Mouse (Mus musculus) CH12.LX (cell line): ENCODE results near the gene Rhobtb1. TPM values are rescaled to one million over a fixed set of nuclear protein-coding genes. Genes with fewer than 3 reads are reported as not detected.

Experiments
- DNase-seq: peaks from one replicate; pipeline ENCODE4 v3.0.0-alpha.2; 2013; ENCODE audit errors: extremely low read depth
- H3K27ac ChIP-seq: 2 replicates; pipeline ENCODE4 v1.5.1; 2012; ENCODE audit warnings: low read depth, mild to moderate bottlenecking, control low read depth, moderate library complexity; ENCODE audit not compliant: insufficient read depth
- H3K27me3 ChIP-seq: replicated peaks from 2 replicates; pipeline ENCODE3; 2012; ENCODE audit warnings: inconsistent platforms
- H3K36me3 ChIP-seq, 2 experiments: replicated peaks in 1 of 2; 2 replicates each; pipeline versions ENCODE3 to v1.6.1; 2012; ENCODE audit warnings: inconsistent platforms in 1 of 2, low read length in 1 of 2, mild to moderate bottlenecking in 1 of 2, mixed read lengths in 1 of 2, moderate library complexity in 1 of 2; ENCODE audit not compliant: control insufficient read depth in 1 of 2, insufficient read depth in 1 of 2
- H3K4me1 ChIP-seq, 2 experiments: 2 replicates each; pipeline ENCODE4 v1.6.1; 2012; ENCODE audit warnings: inconsistent platforms in 1 of 2, moderate library complexity in 1 of 2; ENCODE audit not compliant: insufficient read depth in 2 of 2, control insufficient read depth in 1 of 2
- H3K4me2 ChIP-seq: 2 replicates; pipeline ENCODE4 v1.6.1; 2012; ENCODE audit warnings: low read depth, mild to moderate bottlenecking, control low read depth; ENCODE audit not compliant: poor library complexity, insufficient read depth, severe bottlenecking
- H3K4me3 ChIP-seq, 3 experiments: fragments of 150-350 bp in 1 of 3; sonication (generic) in 1 of 3; replicated peaks in 1 of 3; 2 replicates each; pipeline versions ENCODE3 to v1.5.1; 2011 to 2012; ENCODE audit warnings: low read depth in 2 of 3, low read length in 2 of 3, mild to moderate bottlenecking in 2 of 3, moderate library complexity in 2 of 3, control low read depth in 1 of 3, improper control_type of control experiment in 1 of 3, inconsistent platforms in 1 of 3, mixed read lengths in 1 of 3; ENCODE audit not compliant: poor library complexity in 1 of 3
- H3K79me2 ChIP-seq: replicated peaks from 2 replicates; pipeline ENCODE4 v1.6.1; 2012; ENCODE audit warnings: mild to moderate bottlenecking, moderate library complexity; ENCODE audit not compliant: control insufficient read depth, poor library complexity, insufficient read depth, severe bottlenecking; ENCODE audit errors: extremely low read depth
- H3K9ac ChIP-seq: 2 replicates; pipeline ENCODE4 v1.6.1; 2012; ENCODE audit warnings: low read depth, mild to moderate bottlenecking, control low read depth, moderate library complexity; ENCODE audit not compliant: insufficient read depth
- H3K9me3 ChIP-seq: replicated peaks from 2 replicates; pipeline ENCODE3; 2012; ENCODE audit warnings: low read length, inconsistent platforms, mixed read lengths
- CHD2 ChIP-seq: IDR thresholded peaks from 2 replicates; pipeline ENCODE4 v1.6.1; 2011; ENCODE audit warnings: low read length, improper control_type of control experiment
- E2F4 ChIP-seq: IDR thresholded peaks from 2 replicates; pipeline ENCODE4 v1.6.1; 2011; ENCODE audit warnings: low read depth, low read length, improper control_type of control experiment; ENCODE audit not compliant: insufficient replicate concordance
- EP300 ChIP-seq: IDR thresholded peaks from 2 replicates; pipeline ENCODE4 v1.6.1; 2011; ENCODE audit warnings: low read length, improper control_type of control experiment
- ETS1 ChIP-seq: conservative IDR thresholded peaks from 2 replicates; pipeline ENCODE4 v1.6.1; 2012; ENCODE audit warnings: low read depth, mild to moderate bottlenecking, inconsistent platforms, low read length, improper control_type of control experiment, moderate library complexity
- GABPA ChIP-seq: IDR thresholded peaks from 2 replicates; pipeline ENCODE4 v1.6.1; 2012; ENCODE audit warnings: low read depth, low read length, improper control_type of control experiment, inconsistent platforms; ENCODE audit not compliant: insufficient replicate concordance
- HCFC1 ChIP-seq: IDR thresholded peaks from 2 replicates; pipeline ENCODE4 v1.6.1; 2012; ENCODE audit warnings: low read depth, mild to moderate bottlenecking, inconsistent platforms, low read length, improper control_type of control experiment
- IRF4 ChIP-seq: IDR thresholded peaks from 2 replicates; pipeline ENCODE4 v1.6.1; 2014; ENCODE audit warnings: low read depth, mild to moderate bottlenecking, inconsistent platforms, low read length, improper control_type of control experiment
- JUND ChIP-seq: conservative IDR thresholded peaks from 2 replicates; pipeline ENCODE4 v1.6.1; 2011; ENCODE audit warnings: low read depth, low read length, improper control_type of control experiment
- KAT2A ChIP-seq: IDR thresholded peaks from 2 replicates; pipeline ENCODE4 v1.6.1; 2012; ENCODE audit warnings: low read length, improper control_type of control experiment, inconsistent platforms; ENCODE audit not compliant: insufficient replicate concordance
- MAFK ChIP-seq: IDR thresholded peaks from 2 replicates; pipeline ENCODE4 v1.6.1; 2011; ENCODE audit warnings: low read length, improper control_type of control experiment; ENCODE audit not compliant: insufficient replicate concordance
- MEF2A ChIP-seq: IDR thresholded peaks from 2 replicates; pipeline ENCODE4 v1.6.1; 2014; ENCODE audit warnings: low read depth, mild to moderate bottlenecking, inconsistent platforms, low read length, improper control_type of control experiment, borderline replicate concordance
- MXI1 ChIP-seq: IDR thresholded peaks from 2 replicates; pipeline ENCODE4 v1.6.1; 2011; ENCODE audit warnings: mild to moderate bottlenecking, low read depth, low read length, improper control_type of control experiment
- NELFE ChIP-seq: IDR thresholded peaks from 2 replicates; pipeline ENCODE4 v1.6.1; 2011; ENCODE audit warnings: low read depth, low read length, improper control_type of control experiment
- POLR2AphosphoS2 ChIP-seq: IDR thresholded peaks from 2 replicates; pipeline ENCODE4 v1.6.1; 2011; ENCODE audit warnings: low read depth, low read length, improper control_type of control experiment
- RAD21 ChIP-seq: IDR thresholded peaks from 2 replicates; pipeline ENCODE4 v1.6.1; 2011; ENCODE audit warnings: low read depth, mild to moderate bottlenecking, low read length, improper control_type of control experiment, moderate library complexity
- SIN3A ChIP-seq: IDR thresholded peaks from 2 replicates; pipeline ENCODE4 v1.6.1; 2012; ENCODE audit warnings: low read length, improper control_type of control experiment, inconsistent platforms
- UBTF ChIP-seq: IDR thresholded peaks from 2 replicates; pipeline ENCODE4 v1.6.1; 2012; ENCODE audit warnings: low read depth, mild to moderate bottlenecking, inconsistent platforms, low read length, improper control_type of control experiment, moderate library complexity
- ZC3H11A ChIP-seq: IDR thresholded peaks from 2 replicates; pipeline ENCODE4 v1.6.1; 2012; ENCODE audit warnings: low read depth, mild to moderate bottlenecking, inconsistent platforms, low read length, improper control_type of control experiment
- ZKSCAN1 ChIP-seq: IDR thresholded peaks from 2 replicates; pipeline ENCODE4 v1.6.1; 2012; ENCODE audit warnings: low read depth, inconsistent platforms, low read length, improper control_type of control experiment, borderline replicate concordance
- dilution Hi-C: fragments of 300-500 bp; cut with MboI; formaldehyde crosslinking; loops from 2 replicates; pipeline ENCODE4 v1.14.3; 2020; ENCODE audit warnings: low sequenced_read_pairs; ENCODE audit not compliant: extremely low pct_unique_long_range_greater_than_20kb, extremely low pct_ligation_motif_present
- in situ Hi-C: fragments of 300-500 bp; cut with MboI; formaldehyde crosslinking; loops from 3 replicates; pipeline ENCODE4 v1.14.3; 2019; ENCODE audit warnings: low sequenced_read_pairs, low pct_ligation_motif_present, low pct_unique_long_range_greater_than_20kb, mixed read lengths
- polyA plus RNA-seq: library from polyadenylated mRNA; unstranded; fragments of >175 nt; gene quantifications from 2 replicates; pipeline ENCODE4 v1.2.1, GENCODE M21; 2012; ENCODE audit warnings: low read depth; ENCODE audit not compliant: insufficient read length
- total RNA-seq, 2 experiments: library from RNA; depleted of rRNA; stranded (reverse); fragments of 300-350 nt in 1 of 2; fragments of >200 nt in 1 of 2; gene quantifications; 2 replicates each; pipeline ENCODE4 v1.2.3; 2012 to 2014

Gene Rhobtb1
- total and polyA plus RNA-seq, 3 experiments: 3.1 to 12.2 (median 3.4) TPM

GRCm38 (mm10) chr10:69223232-69223631 lies 72.0 kb downstream of the Rhobtb1 start:
- Histone ChIP-seq H3K9ac (no peak overlapping the region), H3K4me3 (no peak overlapping the region), H3K4me1 (peaks cover 8 to 22% of the 10 kb centered on the region in 2 experiments; a peak in 3 of 4 replicates), H3K79me2 (peaks cover 3% of the 10 kb centered on the region; the same call in 1 of the 2 replicates), H3K4me2 (no peak overlapping the region), H3K27ac (no peak overlapping the region), H3K27me3 (no peaks in the 10 kb centered on the region), H3K9me3 (no peaks in the 10 kb centered on the region), H3K36me3 (peaks cover 0 to 3% of the 10 kb centered on the region in 2 experiments)
- no peak for DNase-seq
- dilution Hi-C loops (no loop called here), in situ Hi-C loops (no loop called here)
- TF ChIP-seq MEF2A: no peak
- TF ChIP-seq JUND: no peak
- no peak for TF ChIP-seq MAFK
- no peak for TF ChIP-seq ETS1
- TF ChIP-seq GABPA: no peak
- TF ChIP-seq UBTF: no peak
- no peak for TF ChIP-seq ZC3H11A
- no peak for TF ChIP-seq NELFE
- TF ChIP-seq HCFC1: no peak
- no peak for TF ChIP-seq E2F4
- no peak for TF ChIP-seq CHD2

- H3K9me3 ChIP-seq: no peaks in the 10 kb centered on the region
- DNase-seq: no peak
Measured at GRCm38 (mm10) chr10:69224276-69224675, 73.0 kb downstream of the Rhobtb1 start.

More at GRCm38 (mm10) chr10:69224276-69224675, 73.0 kb downstream of the Rhobtb1 start:
- Histone ChIP-seq H3K4me3 (no peak overlapping the region), H3K27ac (no peak overlapping the region), H3K4me1 (peaks cover 5 to 22% of the 10 kb centered on the region in 2 experiments; a peak in 3 of 4 replicates), H3K27me3 (no peaks in the 10 kb centered on the region), H3K79me2 (peaks cover 3% of the 10 kb centered on the region; the same call in 1 of the 2 replicates), H3K36me3 (no peaks in the 10 kb centered on the region), H3K9ac (no peak overlapping the region), H3K4me2 (no peak overlapping the region)
- in situ Hi-C loops: no loop called here
- dilution Hi-C loops: no loop called here
- no peak for TF ChIP-seq IRF4
- no peak for TF ChIP-seq MXI1
- TF ChIP-seq RAD21: no peak
- no peak for TF ChIP-seq HCFC1
- no peak for TF ChIP-seq SIN3A
- no peak for TF ChIP-seq KAT2A
- no peak for TF ChIP-seq ZKSCAN1
- TF ChIP-seq EP300: no peak
- no peak for TF ChIP-seq POLR2AphosphoS2
- TF ChIP-seq CHD2: no peak
- TF ChIP-seq, all 38 proteins: peak for 0
